Mouse (Mus musculus) stomach, embryonic 14.5 days (tissue): ENCODE data around the gene Ccdc158. TPM values are rescaled to one million over a fixed set of nuclear protein-coding genes. Genes with fewer than 3 reads are reported as not detected.

ENCODE experiments used
- polyA plus RNA-seq: library from polyadenylated mRNA; unstranded; fragments of >200 nt; fragmentation: Nextera tagmentation; extraction: Ambion mirVana; gene quantifications from 2 replicates; pipeline ENCODE4 v1.2.1, GENCODE M21; 2014

Ccdc158 gene
- polyA plus RNA-seq, 1 experiment from 2014 or later, result 1.1 TPM

Other genes with a start within 250 kb of the Ccdc158 start
- gene Nup54, start 240.1 kb downstream of the Ccdc158 start, polyA plus RNA-seq, result 53.5 and 55.2 TPM in 2 replicates
- gene Scarb2, start 168.4 kb downstream of the Ccdc158 start, polyA plus RNA-seq, result 13.0 and 13.1 TPM in 2 replicates
- 0.62 TPM in 1 of 2 replicates, not detected in the other for gene Fam47e, start 120.2 kb downstream of the Ccdc158 start, polyA plus RNA-seq
- gene Stbd1, start 72.2 kb downstream of the Ccdc158 start, polyA plus RNA-seq, result 33.3 and 42.7 TPM in 2 replicates
- gene Shroom3, start 8.2 kb upstream of the Ccdc158 start, polyA plus RNA-seq, result 8.3 and 9.1 TPM in 2 replicates